Mouse (Mus musculus): ENCODE data around the gene Hist1h1c.
"Not testable (repeated sequence)": the region's sequence is repeated elsewhere in the genome, so short reads cannot be mapped to it uniquely, and the experiment has no call there.

DNA sequence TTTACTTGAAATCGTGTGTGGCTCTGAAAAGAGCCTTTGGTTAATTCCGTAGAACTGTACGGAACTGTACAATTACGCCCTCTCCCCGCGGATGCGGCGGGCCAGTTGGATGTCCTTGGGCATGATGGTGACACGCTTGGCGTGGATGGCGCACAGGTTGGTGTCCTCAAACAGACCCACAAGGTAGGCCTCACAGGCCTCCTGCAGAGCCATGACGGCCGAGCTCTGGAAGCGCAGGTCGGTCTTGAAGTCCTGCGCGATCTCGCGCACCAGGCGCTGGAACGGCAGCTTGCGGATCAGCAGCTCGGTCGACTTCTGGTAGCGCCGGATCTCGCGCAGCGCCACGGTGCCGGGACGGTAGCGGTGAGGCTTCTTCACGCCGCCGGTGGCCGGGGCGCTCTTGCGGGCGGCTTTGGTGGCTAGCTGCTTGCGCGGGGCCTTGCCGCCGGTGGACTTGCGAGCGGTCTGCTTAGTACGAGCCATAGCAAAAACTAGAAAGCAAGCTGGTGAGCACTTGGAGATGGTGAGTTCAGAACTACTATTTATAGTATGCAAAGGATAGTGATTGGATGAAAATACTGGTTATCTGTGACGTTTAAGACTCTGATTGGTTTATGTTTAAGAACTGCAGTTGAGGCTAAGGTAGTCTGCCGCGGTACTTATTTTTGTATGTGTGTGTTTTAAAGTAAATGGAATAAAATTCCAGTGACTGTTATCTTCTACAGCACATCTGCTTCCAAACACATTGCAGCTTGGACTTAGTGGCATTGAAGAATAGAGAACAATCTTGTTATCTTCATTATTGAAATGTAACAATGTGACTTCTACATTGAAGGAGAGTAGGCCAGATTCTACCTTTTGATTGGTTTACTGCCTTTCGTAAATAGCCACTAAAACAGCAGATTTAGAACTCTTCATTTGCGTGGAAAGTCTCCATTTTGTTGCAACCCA, 23.5 kb downstream of the Hist1h1c start, which contains the start of gene Hist1h3a:
- TF ChIP-seq POLR2A (IDR thresholded peaks at IDR 0.05; ENCODE audit: low read depth, low read length): peak; percentile 55; the same call in 1 of the 2 replicates
- TF ChIP-seq CTCF (IDR thresholded peaks at IDR 0.05; ENCODE audit: extremely low read depth, insufficient read length, insufficient replicate concordance, low read depth, low read length): not testable (repeated sequence)
